19 mouse cellular contexts compared by ENCODE assay signal in the genomic region with DNA sequence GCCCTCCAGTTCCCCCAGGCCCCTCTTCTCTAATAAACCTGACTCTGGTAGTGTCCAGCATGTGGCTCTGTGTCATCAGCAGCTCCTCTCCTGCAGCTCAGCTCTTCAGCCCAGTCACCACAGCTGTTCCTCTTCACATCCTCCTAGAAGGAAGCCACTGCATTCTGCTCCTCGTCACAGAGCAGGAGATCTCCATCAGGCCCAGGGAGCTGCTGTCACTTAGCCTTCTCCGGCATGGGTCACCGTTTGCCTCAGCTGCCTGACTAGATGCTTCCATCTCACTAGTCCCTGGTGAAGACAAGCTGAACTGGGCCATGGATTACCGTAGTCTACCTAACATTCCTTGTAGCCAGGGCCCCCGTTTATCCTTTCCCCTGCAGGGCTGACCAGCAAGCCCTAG. TPM values are rescaled to one million over a fixed set of nuclear protein-coding genes. Genes with fewer than 3 reads are reported as not detected.
A peak's percentile ranks its signal among the peaks of the same experiment; 100 is the strongest.
DNase-seq lines count a peak whose midpoint lies in the region; ATAC-seq and TF ChIP-seq lines count a peak whose summit lies in the region.
"Had no signal": no experiment of that assay in that cellular context is flagged by ENCODE, and none has a peak within 500 bp of the region (broad histone marks: within the 10 kb centered on the region; RNA-seq: fewer than 3 reads in every experiment).

No protein-coding gene starts in this region.

- no peak for TF ChIP-seq POLR2A in testis, adult 2 months (IDR thresholded peaks at IDR 0.05; ENCODE audit: control insufficient read depth, low read depth, low read length)

- 80% methylated on average over 5 of the region's 5 CpGs for WGBS in heart, embryonic 10.5 days
- 70% methylated on average over 5 of the region's 5 CpGs for WGBS in kidney, postnatal 0 days
- WGBS in midbrain, embryonic 12.5 days = 84% methylated on average over 5 of the region's 5 CpGs
- 88% methylated on average over 5 of the region's 5 CpGs for WGBS in midbrain, embryonic 15.5 days

- no peak overlapping the region for H3K27ac ChIP-seq in heart, embryonic 10.5 days
- H3K27ac ChIP-seq in kidney, postnatal 0 days = no peak overlapping the region
- 0 out of 2 replicates have a peak overlapping the region, but pooled peaks have one; percentile 10 for H3K27ac ChIP-seq in midbrain, embryonic 12.5 days (replicated peaks)
- no peak overlapping the region for H3K27ac ChIP-seq in midbrain, embryonic 15.5 days
- H3K27ac ChIP-seq in testis, adult 2 months (ENCODE audit: control insufficient read depth, insufficient read depth, low read depth, low read length) = peak overlapping the region; percentile 22; the same call in 1 of the 2 replicates
- H3K27ac ChIP-seq: embryonic facial prominence, embryonic 13.5 days; forebrain, embryonic 12.5 days; heart, adult 2 months; hindbrain, embryonic 10.5 days; hindbrain, embryonic 14.5 days had no signal

- H3K36me3 ChIP-seq in heart, embryonic 10.5 days = peaks cover 84% of the 10 kb centered on the region
- peaks cover 51% of the 10 kb centered on the region for H3K36me3 ChIP-seq in kidney, postnatal 0 days (ENCODE audit: insufficient read depth, low read length)
- H3K36me3 ChIP-seq in midbrain, embryonic 12.5 days = peaks cover 88% of the 10 kb centered on the region
- peaks cover 54% of the 10 kb centered on the region for H3K36me3 ChIP-seq in midbrain, embryonic 15.5 days (replicated peaks)
- H3K36me3 ChIP-seq in testis, adult 2 months (ENCODE audit: control insufficient read depth, insufficient read depth, low read length) = no peaks in the 10 kb centered on the region; the same call in 1 of the 2 replicates

- ATAC-seq in kidney, postnatal 0 days (replicated peaks; ENCODE audit: low FRiP score, low read depth) = no peak
- ATAC-seq in midbrain, embryonic 12.5 days (ENCODE audit: low FRiP score, low read depth) = no peak
- ATAC-seq in midbrain, embryonic 15.5 days (replicated peaks) = no peak
- ATAC-seq: forebrain, embryonic 16.5 days had no signal

- no peak for TF ChIP-seq CTCF in kidney, postnatal 0 days (IDR thresholded peaks at IDR 0.05; ENCODE audit: low read depth)
- TF ChIP-seq CTCF in testis, adult 2 months (IDR thresholded peaks at IDR 0.05; ENCODE audit: control insufficient read depth, insufficient read depth, insufficient replicate concordance, low read depth, low read length) = no peak

- no peak overlapping the region for H3K4me3 ChIP-seq in heart, embryonic 10.5 days
- no peak overlapping the region for H3K4me3 ChIP-seq in kidney, postnatal 0 days (replicated peaks; ENCODE audit: low read depth, low read length)
- H3K4me3 ChIP-seq in midbrain, embryonic 12.5 days = no peak overlapping the region
- H3K4me3 ChIP-seq in midbrain, embryonic 15.5 days = no peak overlapping the region
- peak overlapping the region; percentile 78 for H3K4me3 ChIP-seq in testis, adult 2 months (ENCODE audit: control insufficient read depth, low read depth, low read length)
- H3K4me3 ChIP-seq: embryonic facial prominence, embryonic 13.5 days; forebrain, embryonic 12.5 days; heart, adult 2 months; heart, embryonic 12.5 days; hindbrain, embryonic 10.5 days had no signal

- no peak overlapping the region for H3K4me2 ChIP-seq in kidney, postnatal 0 days (ENCODE audit: low read length)
- H3K4me2 ChIP-seq in midbrain, embryonic 12.5 days (replicated peaks) = no peak overlapping the region
- H3K4me2 ChIP-seq in midbrain, embryonic 15.5 days = no peak overlapping the region
- H3K4me2 ChIP-seq: embryonic facial prominence, embryonic 13.5 days; forebrain, embryonic 12.5 days; heart, embryonic 12.5 days; hindbrain, embryonic 14.5 days had no signal

- peaks cover 9% of the 10 kb centered on the region; the same call in 1 of the 2 replicates for H3K27me3 ChIP-seq in heart, embryonic 10.5 days (ENCODE audit: insufficient read depth, poor library complexity, severe bottlenecking)
- H3K27me3 ChIP-seq in kidney, postnatal 0 days (ENCODE audit: insufficient read depth, low read length) = no peaks in the 10 kb centered on the region
- no peaks in the 10 kb centered on the region for H3K27me3 ChIP-seq in midbrain, embryonic 12.5 days
- H3K27me3 ChIP-seq in midbrain, embryonic 15.5 days (replicated peaks) = no peaks in the 10 kb centered on the region
- H3K27me3 ChIP-seq in testis, adult 2 months (ENCODE audit: control insufficient read depth, insufficient read depth, low read length) = no peaks in the 10 kb centered on the region
- H3K27me3 ChIP-seq: CH12.LX; embryonic facial prominence, embryonic 13.5 days; forebrain, embryonic 12.5 days; heart, embryonic 12.5 days had no signal

- H3K4me1 ChIP-seq in heart, embryonic 10.5 days = peaks cover 13% of the 10 kb centered on the region
- H3K4me1 ChIP-seq in kidney, postnatal 0 days (replicated peaks; ENCODE audit: insufficient read depth, low read length) = peaks cover 2% of the 10 kb centered on the region
- peaks cover 4% of the 10 kb centered on the region for H3K4me1 ChIP-seq in midbrain, embryonic 12.5 days
- peaks cover 4% of the 10 kb centered on the region for H3K4me1 ChIP-seq in midbrain, embryonic 15.5 days
- H3K4me1 ChIP-seq in testis, adult 2 months (ENCODE audit: control insufficient read depth, insufficient read depth, low read length) = peaks cover 2% of the 10 kb centered on the region; the same call in 1 of the 2 replicates

- H3K9me3 ChIP-seq in heart, embryonic 10.5 days = no peaks in the 10 kb centered on the region
- H3K9me3 ChIP-seq in kidney, postnatal 0 days (replicated peaks; ENCODE audit: low read length) = no peaks in the 10 kb centered on the region
- H3K9me3 ChIP-seq in midbrain, embryonic 12.5 days = no peaks in the 10 kb centered on the region
- H3K9me3 ChIP-seq in midbrain, embryonic 15.5 days = no peaks in the 10 kb centered on the region
- H3K9me3 ChIP-seq: embryonic facial prominence, embryonic 13.5 days; forebrain, embryonic 12.5 days; heart, embryonic 12.5 days; hindbrain, embryonic 10.5 days had no signal

- no peak overlapping the region for H3K9ac ChIP-seq in kidney, postnatal 0 days (ENCODE audit: low read depth, low read length)
- no peak overlapping the region for H3K9ac ChIP-seq in midbrain, embryonic 12.5 days (replicated peaks)
- H3K9ac ChIP-seq in midbrain, embryonic 15.5 days = no peak overlapping the region
- H3K9ac ChIP-seq: embryonic facial prominence, embryonic 13.5 days; forebrain, embryonic 12.5 days; heart, embryonic 12.5 days; hindbrain, embryonic 14.5 days had no signal

- DNase-seq in heart, adult 11 months = peak; percentile 88
- DNase-seq in heart, embryonic 10.5 days (ENCODE audit: low spot score) = no peak
- DNase-seq in kidney, postnatal 0 days (ENCODE audit: low spot score) = peak; percentile 50
- no peak for DNase-seq in kidney, postnatal 14 days
- DNase-seq in testis, postnatal 14 days (ENCODE audit: low spot score) = no peak
- DNase-seq: adrenal gland, adult 2 months; adrenal gland, postnatal 25 days; gastrocnemius, postnatal 10 days; heart, adult 2 months had no signal

RNA-seq across cellular contexts. Expression of gene 1700029I15Rik, which starts 1.2 kb away (rescaled TPM):
- polyA plus RNA-seq in heart, embryonic 10.5 days (2016; fragmentation: Nextera tagmentation; extraction: Ambion mirVana) = 0.89 and 2.7 TPM in 2 replicates
- 1.8 and 2.5 TPM in 2 replicates for polyA plus RNA-seq in kidney, postnatal 0 days (2015; fragmentation: Nextera tagmentation; extraction: Ambion mirVana)
- polyA plus RNA-seq in midbrain, embryonic 12.5 days (2016; fragmentation: Nextera tagmentation; extraction: Ambion mirVana) = 7.4 TPM in 2 replicates
- 7.6 and 8.4 TPM in 2 replicates for polyA plus RNA-seq in midbrain, embryonic 15.5 days (2015; fragmentation: Nextera tagmentation; extraction: Ambion mirVana)
- polyA plus RNA-seq in testis, adult 2 months (2012; rRNA removed) = 565 and 772 TPM in 2 replicates

RNA-seq across cellular contexts. Expression of gene Large2, which starts 6.5 kb away (rescaled TPM):
- polyA plus RNA-seq in heart, embryonic 10.5 days (2016; fragmentation: Nextera tagmentation; extraction: Ambion mirVana) = 1.6 and 7.0 TPM in 2 replicates
- polyA plus RNA-seq in kidney, postnatal 0 days (2015; fragmentation: Nextera tagmentation; extraction: Ambion mirVana) = 30.6 and 34.3 TPM in 2 replicates
- polyA plus RNA-seq in midbrain, embryonic 12.5 days (2016; fragmentation: Nextera tagmentation; extraction: Ambion mirVana) = 4.7 and 7.4 TPM in 2 replicates
- 1.5 and 1.9 TPM in 2 replicates for polyA plus RNA-seq in midbrain, embryonic 15.5 days (2015; fragmentation: Nextera tagmentation; extraction: Ambion mirVana)
- polyA plus RNA-seq in testis, adult 2 months (2012; rRNA removed) = 11.2 and 11.8 TPM in 2 replicates

RNA-seq across cellular contexts. Expression of gene Pex16, which starts 6.7 kb away (rescaled TPM):
- 19.0 and 19.2 TPM in 2 replicates for polyA plus RNA-seq in heart, embryonic 10.5 days (2016; fragmentation: Nextera tagmentation; extraction: Ambion mirVana)
- 34.3 and 36.8 TPM in 2 replicates for polyA plus RNA-seq in kidney, postnatal 0 days (2015; fragmentation: Nextera tagmentation; extraction: Ambion mirVana)
- polyA plus RNA-seq in midbrain, embryonic 12.5 days (2016; fragmentation: Nextera tagmentation; extraction: Ambion mirVana) = 26.1 and 27.2 TPM in 2 replicates
- polyA plus RNA-seq in midbrain, embryonic 15.5 days (2015; fragmentation: Nextera tagmentation; extraction: Ambion mirVana) = 41.3 and 47.5 TPM in 2 replicates
- 89.9 and 91.5 TPM in 2 replicates for polyA plus RNA-seq in testis, adult 2 months (2012; rRNA removed)

RNA-seq across cellular contexts. Expression of gene Mapk8ip1, which starts 19.9 kb away (rescaled TPM):
- 7.5 and 18.2 TPM in 2 replicates for polyA plus RNA-seq in heart, embryonic 10.5 days (2016; fragmentation: Nextera tagmentation; extraction: Ambion mirVana)
- polyA plus RNA-seq in kidney, postnatal 0 days (2015; fragmentation: Nextera tagmentation; extraction: Ambion mirVana) = 25.9 and 28.2 TPM in 2 replicates
- polyA plus RNA-seq in midbrain, embryonic 12.5 days (2016; fragmentation: Nextera tagmentation; extraction: Ambion mirVana) = 105 and 112 TPM in 2 replicates
- 155 and 165 TPM in 2 replicates for polyA plus RNA-seq in midbrain, embryonic 15.5 days (2015; fragmentation: Nextera tagmentation; extraction: Ambion mirVana)
- 23.2 and 28.4 TPM in 2 replicates for polyA plus RNA-seq in testis, adult 2 months (2012; rRNA removed)

RNA-seq across cellular contexts. Expression of gene Cry2, which starts 52.7 kb away (rescaled TPM):
- polyA plus RNA-seq in heart, embryonic 10.5 days (2016; fragmentation: Nextera tagmentation; extraction: Ambion mirVana) = 21.0 and 23.3 TPM in 2 replicates
- 10.1 and 12.8 TPM in 2 replicates for polyA plus RNA-seq in kidney, postnatal 0 days (2015; fragmentation: Nextera tagmentation; extraction: Ambion mirVana)
- 36.1 and 37.7 TPM in 2 replicates for polyA plus RNA-seq in midbrain, embryonic 12.5 days (2016; fragmentation: Nextera tagmentation; extraction: Ambion mirVana)
- polyA plus RNA-seq in midbrain, embryonic 15.5 days (2015; fragmentation: Nextera tagmentation; extraction: Ambion mirVana) = 47.5 and 49.0 TPM in 2 replicates
- 20.4 and 22.0 TPM in 2 replicates for polyA plus RNA-seq in testis, adult 2 months (2012; rRNA removed)

Comparison
In these comparisons a context has a peak if more than half of its experiments do, and no peak if none do; other contexts are left out.
1. DNase-seq: peak in heart, adult 11 months (single experiment) and kidney, postnatal 0 days (single experiment); none in heart, embryonic 10.5 days (single experiment), kidney, postnatal 14 days (single experiment) and testis, postnatal 14 days (single experiment).
2. H3K27ac ChIP-seq: peak in midbrain, embryonic 12.5 days (single experiment) and testis, adult 2 months (single experiment); none in heart, embryonic 10.5 days (single experiment), kidney, postnatal 0 days (single experiment) and midbrain, embryonic 15.5 days (single experiment).
3. RNA of gene 1700029I15Rik, which starts 1.2 kb away (polyA plus RNA-seq): 565 to 772 TPM in testis, adult 2 months; 7.6 to 8.4 TPM in midbrain, embryonic 15.5 days, 7.4 TPM in midbrain, embryonic 12.5 days, 0.89 to 2.7 TPM in heart, embryonic 10.5 days and 1.8 to 2.5 TPM in kidney, postnatal 0 days; every median in the first group is over 10 times any median in the second.